Comparison of ENCODE assay signal across 12 mouse cellular contexts in the genomic region with DNA sequence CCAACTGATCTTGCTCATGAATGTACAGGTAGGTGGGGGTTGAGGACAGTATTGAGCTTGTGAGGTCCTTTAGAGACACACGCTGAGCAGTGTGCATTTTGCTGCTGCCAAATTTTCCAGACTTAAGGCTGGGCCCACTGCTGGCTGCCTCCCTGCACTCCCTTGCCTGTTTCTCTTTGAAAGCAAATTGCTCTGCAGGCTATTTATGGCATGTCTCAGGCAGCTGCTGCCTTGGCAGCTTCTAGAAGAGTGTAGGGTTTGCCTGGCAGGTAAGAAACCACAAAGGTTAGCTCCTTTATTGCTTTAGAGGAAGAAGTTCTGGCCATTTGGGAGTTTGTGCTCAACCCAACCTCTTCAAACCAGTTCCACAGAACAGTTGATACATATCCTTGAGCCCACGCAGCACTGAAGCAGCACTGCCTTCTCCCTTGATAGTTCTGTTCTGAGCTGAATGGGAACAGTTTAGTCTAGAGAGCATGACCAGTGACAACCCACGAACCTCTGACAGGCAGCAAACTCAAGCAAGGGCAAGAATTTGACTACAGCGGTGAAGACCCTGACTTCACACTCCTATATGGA.
DNase-seq lines count a peak whose midpoint lies in the region; ATAC-seq lines count a peak whose summit lies in the region.
"Had no signal": no experiment of that assay in that cellular context is flagged by ENCODE, and none has a peak within 500 bp of the region (broad histone marks: within the 10 kb centered on the region; RNA-seq: fewer than 3 reads in every experiment).

No protein-coding gene starts in this region.

- H3K9ac ChIP-seq in heart, embryonic 16.5 days (ENCODE audit: low read length), result no peak overlapping the region; the same call in 1 of the 2 replicates
- H3K9ac ChIP-seq: liver, embryonic 12.5 days; midbrain, embryonic 15.5 days had no signal

- peak overlapping the region; percentile 46 for H3K27ac ChIP-seq in heart, embryonic 16.5 days (ENCODE audit: low read length)
- H3K27ac ChIP-seq: liver, embryonic 12.5 days; midbrain, embryonic 15.5 days had no signal

- peak; percentile 30 for DNase-seq in gastrocnemius, adult 18-20 months (ENCODE audit: low spot score)
- no peak for DNase-seq in gastrocnemius, postnatal 25 days
- DNase-seq in left cerebral cortex, adult 11 months (ENCODE audit: low spot score), result peak; percentile 9
- DNase-seq in left cerebral cortex, postnatal 4 days, result no peak
- peak; percentile 28 to 29 for DNase-seq in right cerebral cortex, postnatal 36 days (ENCODE audit: low spot score in 2 of 2)
- no peak for DNase-seq in adrenal gland, postnatal 25 days
- no peak for DNase-seq in embryo, embryonic 10.5 days (ENCODE audit: low spot score)

- H3K36me3 ChIP-seq in heart, embryonic 16.5 days (ENCODE audit: control insufficient read depth, insufficient read depth), result no peaks in the 10 kb centered on the region
- H3K36me3 ChIP-seq: liver, embryonic 12.5 days; midbrain, embryonic 15.5 days had no signal

- H3K4me2 ChIP-seq in heart, embryonic 16.5 days (ENCODE audit: low read depth, low read length), result no peak overlapping the region; the same call in 1 of the 2 replicates
- H3K4me2 ChIP-seq: liver, embryonic 12.5 days; midbrain, embryonic 15.5 days had no signal

- intact Hi-C loops in left cerebral cortex, postnatal 4 days (cut with DNase I), result no loop called here

- H3K9me3 ChIP-seq in heart, embryonic 16.5 days (replicated peaks; ENCODE audit: control insufficient read depth, low read length), result no peaks in the 10 kb centered on the region
- H3K9me3 ChIP-seq: liver, embryonic 12.5 days; midbrain, embryonic 15.5 days had no signal

- H3K27me3 ChIP-seq in heart, embryonic 16.5 days (ENCODE audit: control insufficient read depth, insufficient read depth, low read length), result no peaks in the 10 kb centered on the region
- H3K27me3 ChIP-seq: liver, embryonic 12.5 days; midbrain, embryonic 15.5 days; Patski had no signal

- no peak overlapping the region for H3K4me3 ChIP-seq in heart, embryonic 16.5 days (ENCODE audit: low read length)
- H3K4me3 ChIP-seq: liver, embryonic 12.5 days; midbrain, embryonic 15.5 days had no signal

- peaks cover 13% of the 10 kb centered on the region for H3K4me1 ChIP-seq in heart, embryonic 16.5 days (ENCODE audit: control insufficient read depth, insufficient read depth, low read length)
- H3K4me1 ChIP-seq: liver, embryonic 12.5 days; midbrain, embryonic 15.5 days had no signal

- no peak; the same call in 1 of the 2 replicates for ATAC-seq in heart, embryonic 16.5 days (replicated peaks; ENCODE audit: extremely low read depth, insufficient read depth, low FRiP score)
- ATAC-seq: intestine, embryonic 16.5 days; liver, embryonic 12.5 days; midbrain, embryonic 15.5 days; Patski had no signal

- 47% methylated on average over 4 of the region's 4 CpGs for WGBS in heart, embryonic 16.5 days

Comparison
In these comparisons a context has a peak if more than half of its experiments do, and no peak if none do; other contexts are left out.
1. DNase-seq: peak in gastrocnemius, adult 18-20 months (single experiment), left cerebral cortex, adult 11 months (single experiment) and right cerebral cortex, postnatal 36 days (2 of 2); none in gastrocnemius, postnatal 25 days (single experiment), left cerebral cortex, postnatal 4 days (single experiment), adrenal gland, postnatal 25 days (single experiment) and embryo, embryonic 10.5 days (single experiment).